Mouse (Mus musculus) myocyte (in vitro differentiated cells): ENCODE measurements at regions not wholly inside any gene's neighbourhood (a gene's known extent, or its start where the extent isn't known, plus 50 kb on each side); places are given as distances from the start of the nearest gene placed in this dataset.

Experiments used
- H3K27me3 ChIP-seq: one replicate; pipeline ENCODE4 v1.6.1; 2011; ENCODE audit not compliant: control insufficient read depth, insufficient read depth, insufficient read length
- H3K36me3 ChIP-seq: one replicate; pipeline ENCODE4 v1.6.1; 2011; ENCODE audit not compliant: control insufficient read depth, insufficient read depth
- H3K4me2 ChIP-seq: one replicate; pipeline ENCODE4 v1.6.1; 2011; ENCODE audit warnings: low read depth, control low read depth
- H3K4me3 ChIP-seq: one replicate; pipeline ENCODE4 v1.5.1; 2011; ENCODE audit warnings: mild to moderate bottlenecking, control low read depth, moderate library complexity
- H3K79me2 ChIP-seq: one replicate; pipeline ENCODE4 v1.6.1; 2011; ENCODE audit not compliant: control insufficient read depth, insufficient read depth
- H3ac ChIP-seq: one replicate; pipeline ENCODE4 v1.6.1; 2011; ENCODE audit not compliant: control insufficient read depth, insufficient read length
- CEBPB ChIP-seq: IDR thresholded peaks from 2 replicates; pipeline ENCODE4 v1.6.1; 2011; ENCODE audit warnings: mild to moderate bottlenecking, moderate library complexity; ENCODE audit not compliant: poor library complexity, insufficient read depth, severe bottlenecking
- E2F4 ChIP-seq: IDR thresholded peaks from one replicate; pipeline ENCODE4 v1.6.1; 2011; ENCODE audit warnings: mild to moderate bottlenecking, control low read depth, moderate library complexity; ENCODE audit not compliant: insufficient read depth
- MAX ChIP-seq: IDR thresholded peaks from one replicate; pipeline ENCODE4 v1.6.1; 2011; ENCODE audit warnings: low read depth, mild to moderate bottlenecking, control low read depth
- MYOD1 ChIP-seq, 3 experiments: IDR thresholded peaks; one replicate each; pipeline ENCODE4 v1.6.1; 2011; ENCODE audit warnings: control low read depth in 2 of 3, low read depth in 2 of 3, mild to moderate bottlenecking in 2 of 3, moderate library complexity in 1 of 3; ENCODE audit not compliant: insufficient read length in 2 of 3, control insufficient read depth in 1 of 3
- MYOG ChIP-seq, 3 experiments: IDR thresholded peaks; one replicate each; pipeline ENCODE4 v1.6.1; 2011; ENCODE audit warnings: control low read depth in 2 of 3, low read depth in 2 of 3, mild to moderate bottlenecking in 2 of 3; ENCODE audit not compliant: insufficient read length in 2 of 3, control insufficient read depth in 1 of 3, insufficient read depth in 1 of 3
- POLR2A ChIP-seq: IDR thresholded peaks from one replicate; pipeline ENCODE4 v1.6.1; 2011; ENCODE audit warnings: low read depth, mild to moderate bottlenecking, control low read depth, moderate library complexity; ENCODE audit not compliant: insufficient read length
- POLR2AphosphoS2 ChIP-seq: IDR thresholded peaks from one replicate; pipeline ENCODE4 v1.6.1; 2011; ENCODE audit warnings: low read depth, control low read depth; ENCODE audit not compliant: insufficient read length
- REST ChIP-seq: IDR thresholded peaks from one replicate; pipeline ENCODE4 v1.6.1; 2011; ENCODE audit warnings: mild to moderate bottlenecking, control low read depth, moderate library complexity; ENCODE audit not compliant: insufficient read depth, insufficient read length
- SRF ChIP-seq: IDR thresholded peaks from one replicate; pipeline ENCODE4 v1.6.1; 2011; ENCODE audit warnings: low read depth; ENCODE audit not compliant: control insufficient read depth, insufficient read length
- TCF12 ChIP-seq: IDR thresholded peaks from one replicate; pipeline ENCODE4 v1.6.1; 2011; ENCODE audit warnings: mild to moderate bottlenecking, control low read depth; ENCODE audit not compliant: poor library complexity, insufficient read depth, severe bottlenecking
- TCF3 ChIP-seq: IDR thresholded peaks from one replicate; pipeline ENCODE4 v1.6.1; 2011; ENCODE audit warnings: low read depth, control low read depth; ENCODE audit not compliant: insufficient read length
- USF1 ChIP-seq: IDR thresholded peaks from one replicate; pipeline ENCODE4 v1.6.1; 2011; ENCODE audit warnings: low read depth, mild to moderate bottlenecking, control low read depth, moderate library complexity

GRCm38 (mm10) chr9:35334536-35334935 lies 66.9 kb downstream of the Rpusd4 start:
- Histone ChIP-seq H3ac (no peak overlapping the region), H3K36me3 (no peaks in the 10 kb centered on the region), H3K79me2 (no peaks in the 10 kb centered on the region), H3K27me3 (no peaks in the 10 kb centered on the region), H3K4me3 (no peak overlapping the region), H3K4me2 (no peak overlapping the region)
- TF ChIP-seq POLR2A (no peak), E2F4 (no peak), MYOD1 (IDR thresholded peaks at IDR 0.05; ENCODE audit: control insufficient read depth in 1 of 3, insufficient read length in 2 of 3, low read depth in 2 of 3) (no peak), REST (no peak), SRF (no peak), MYOG (IDR thresholded peaks at IDR 0.05; ENCODE audit: control insufficient read depth in 1 of 3, insufficient read depth in 1 of 3, insufficient read length in 2 of 3, low read depth in 2 of 3) (no peak), USF1 (no peak)

GRCm38 (mm10) chr9:35335181-35335580 lies 67.5 kb downstream of the Rpusd4 start:
- Histone ChIP-seq H3ac (no peak overlapping the region), H3K79me2 (no peaks in the 10 kb centered on the region), H3K36me3 (no peaks in the 10 kb centered on the region), H3K4me3 (no peak overlapping the region), H3K27me3 (no peaks in the 10 kb centered on the region), H3K4me2 (peak overlapping the region; percentile 10)
- TF ChIP-seq CEBPB (no peak), MYOG (IDR thresholded peaks at IDR 0.05; ENCODE audit: control insufficient read depth in 1 of 3, insufficient read depth in 1 of 3, insufficient read length in 2 of 3, low read depth in 2 of 3) (no peak), TCF12 (no peak), REST (no peak), SRF (no peak), TCF3 (no peak), MAX (no peak)

- TF ChIP-seq MAX, result no peak
- peak in 2 of 3 experiments; percentile 71 to 72 for TF ChIP-seq MYOD1 (IDR thresholded peaks at IDR 0.05; ENCODE audit: control insufficient read depth in 1 of 3, insufficient read length in 2 of 3, low read depth in 2 of 3)
- TF ChIP-seq MYOG (IDR thresholded peaks at IDR 0.05; ENCODE audit: control insufficient read depth in 1 of 3, insufficient read depth in 1 of 3, insufficient read length in 2 of 3, low read depth in 2 of 3), result peak; percentile 21 to 72 (median 28)
- no peak for TF ChIP-seq E2F4
- TF ChIP-seq TCF12, result peak; percentile 79
- TF ChIP-seq SRF, result peak; percentile 36
- no peak for TF ChIP-seq USF1
- peak; percentile 53 for TF ChIP-seq TCF3
- no peak for TF ChIP-seq POLR2A
- no peak for TF ChIP-seq REST
- TF ChIP-seq CEBPB, result no peak
- no peak for TF ChIP-seq POLR2AphosphoS2
- no peak overlapping the region for H3K4me3 ChIP-seq
- H3K79me2 ChIP-seq, result no peaks in the 10 kb centered on the region
- no peak overlapping the region for H3ac ChIP-seq
- no peaks in the 10 kb centered on the region for H3K36me3 ChIP-seq
- H3K4me2 ChIP-seq, result peak overlapping the region; percentile 61
- no peaks in the 10 kb centered on the region for H3K27me3 ChIP-seq
These were observed 68.4 kb downstream of the Rpusd4 start for GRCm38 (mm10) chr9:35335888-35336700.

GRCm38 (mm10) chr9:35336701-35337055 lies 69.0 kb downstream of the Rpusd4 start:
- Histone ChIP-seq H3K79me2 (no peaks in the 10 kb centered on the region), H3K4me2 (peak overlapping the region; percentile 61), H3K36me3 (no peaks in the 10 kb centered on the region), H3K27me3 (no peaks in the 10 kb centered on the region), H3K4me3 (no peak overlapping the region), H3ac (no peak overlapping the region)
- TF ChIP-seq TCF12, result no peak
- TF ChIP-seq CEBPB, result no peak
- TF ChIP-seq MAX, result no peak
- no peak for TF ChIP-seq MYOD1 (IDR thresholded peaks at IDR 0.05; ENCODE audit: control insufficient read depth in 1 of 3, insufficient read length in 2 of 3, low read depth in 2 of 3)
- TF ChIP-seq POLR2A, result no peak
- no peak for TF ChIP-seq TCF3
- no peak for TF ChIP-seq POLR2AphosphoS2

GRCm38 (mm10) chr9:35338858-35339257 lies 71.2 kb downstream of the Rpusd4 start:
- no peak overlapping the region for H3K4me2 ChIP-seq
- no peak overlapping the region for H3K4me3 ChIP-seq
- no peak for TF ChIP-seq MYOG (IDR thresholded peaks at IDR 0.05; ENCODE audit: control insufficient read depth in 1 of 3, insufficient read depth in 1 of 3, insufficient read length in 2 of 3, low read depth in 2 of 3)
- TF ChIP-seq MAX, result no peak
- TF ChIP-seq POLR2A, result no peak
- no peak for TF ChIP-seq USF1
- no peak for TF ChIP-seq POLR2AphosphoS2
- TF ChIP-seq E2F4, result no peak
- TF ChIP-seq TCF3, result no peak
- TF ChIP-seq CEBPB, result no peak
- no peak for TF ChIP-seq REST
- TF ChIP-seq TCF12, result no peak
- no peaks in the 10 kb centered on the region for H3K79me2 ChIP-seq
- no peaks in the 10 kb centered on the region for H3K36me3 ChIP-seq
- no peaks in the 10 kb centered on the region for H3K27me3 ChIP-seq
- H3ac ChIP-seq, result no peak overlapping the region
